Mouse (Mus musculus) hindlimb bud, embryonic 11.5 days (tissue): Measurements from ENCODE around the gene Pllp.

ENCODE experiments used
- DNase-seq: peaks from one replicate; pipeline ENCODE4 v3.0.0-alpha.2; 2012; ENCODE audit warnings: low read depth, low spot score; ENCODE audit errors: extremely low spot score

The Pllp gene

DNA sequence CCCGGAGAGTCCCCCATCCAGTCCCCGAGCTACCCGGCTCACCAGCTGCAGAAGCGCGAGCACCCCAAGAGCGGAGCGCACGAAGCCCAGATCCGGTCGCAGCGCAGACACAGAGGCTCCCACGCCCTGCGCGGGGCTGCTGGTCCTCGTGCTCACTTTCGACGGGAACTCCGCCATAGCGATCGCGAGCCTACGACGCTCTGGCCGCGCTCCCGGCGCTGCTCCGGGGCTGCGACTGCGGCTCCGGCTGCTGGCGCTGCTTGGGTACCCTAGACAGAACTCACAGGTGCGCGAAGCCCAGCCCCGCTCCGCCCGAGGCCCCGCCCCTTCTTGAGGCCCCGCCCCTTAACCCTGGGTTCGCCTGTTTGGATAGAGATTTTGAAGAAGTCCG lies at the start of gene Pllp:
Pllp (minus strand) TSS at position 285 of the 391 bp plus-strand sequence.
- DNase-seq, result no peak

DNA sequence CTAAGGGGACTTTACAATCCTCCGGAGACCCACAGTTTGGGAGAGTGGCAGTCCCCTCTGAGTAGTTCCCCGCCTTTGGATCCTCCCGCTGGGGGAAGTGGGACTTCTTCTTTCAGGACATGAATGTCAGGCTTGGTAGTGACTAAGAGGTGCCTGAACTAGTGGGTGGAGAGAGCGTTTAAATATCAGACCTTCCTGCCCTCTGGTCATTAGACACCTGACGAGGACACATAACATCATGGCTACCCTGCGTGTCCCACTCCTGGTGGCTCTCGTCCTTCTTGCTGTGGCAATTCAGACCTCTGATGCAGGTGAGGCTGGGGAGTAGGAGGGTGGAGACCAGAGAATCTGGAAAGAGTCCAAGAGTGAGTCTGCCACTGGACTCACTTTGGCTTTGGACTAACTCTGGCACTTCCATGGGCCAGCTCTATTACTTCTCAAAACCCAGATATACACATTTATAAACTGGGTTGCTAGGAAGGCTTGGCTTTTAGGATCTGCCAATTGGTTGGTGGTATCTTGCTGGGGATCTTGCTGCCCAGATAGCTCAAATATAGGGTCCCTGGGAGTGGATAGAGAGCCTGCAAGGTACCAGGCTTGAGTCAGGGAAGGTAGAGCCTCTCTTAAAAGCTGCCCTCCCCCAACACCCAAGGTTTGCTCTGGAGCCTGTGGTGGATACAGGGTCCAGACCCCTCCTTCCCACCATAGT lies 49.6 kb upstream of the Pllp start, which contains the start of gene Ccl22:
Ccl22 (plus strand) TSS at position 115 of the 709 bp plus-strand sequence.
- no peak for DNase-seq

DNA sequence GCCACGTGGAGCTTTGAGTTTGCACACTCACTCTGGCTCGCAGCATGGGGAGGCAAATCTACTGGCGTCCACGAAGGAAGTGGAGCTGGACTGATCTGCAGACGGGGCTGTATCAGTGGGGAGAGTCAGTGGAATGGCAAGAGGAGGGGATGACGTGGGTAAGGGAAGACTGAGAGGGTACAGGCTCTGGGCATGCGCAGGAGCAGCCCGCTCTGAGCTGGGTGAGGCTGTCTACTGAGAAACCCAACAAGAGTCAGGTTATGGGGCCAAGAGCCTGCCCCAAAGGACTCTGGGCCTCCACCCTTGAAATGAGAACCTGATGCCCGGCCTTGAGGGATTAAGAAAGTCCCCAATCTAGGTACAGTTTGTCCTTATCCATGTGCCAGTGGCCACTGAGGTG lies 48.9 kb upstream of the Pllp start:
- DNase-seq, result no peak

DNA sequence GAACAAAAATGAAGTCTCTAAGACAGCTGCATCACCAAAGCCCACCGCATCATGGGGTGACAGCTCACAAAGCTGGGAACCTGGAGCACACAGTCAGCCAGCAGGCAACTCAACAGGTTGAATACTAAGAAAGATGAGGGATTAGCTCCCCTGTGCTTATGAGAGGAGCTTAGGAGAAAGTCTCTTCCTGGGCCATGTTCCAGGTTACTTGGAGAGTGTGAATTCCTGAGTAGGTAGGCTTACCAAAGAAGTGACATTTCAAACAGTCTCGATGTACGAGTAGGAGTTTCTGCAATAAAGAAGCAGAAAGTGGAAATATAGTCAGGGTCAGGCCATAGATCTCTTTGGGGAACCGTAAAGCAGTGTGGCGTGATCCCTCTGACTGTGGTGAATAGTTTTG lies 48.4 kb upstream of the Pllp start:
- DNase-seq, result no peak

DNA sequence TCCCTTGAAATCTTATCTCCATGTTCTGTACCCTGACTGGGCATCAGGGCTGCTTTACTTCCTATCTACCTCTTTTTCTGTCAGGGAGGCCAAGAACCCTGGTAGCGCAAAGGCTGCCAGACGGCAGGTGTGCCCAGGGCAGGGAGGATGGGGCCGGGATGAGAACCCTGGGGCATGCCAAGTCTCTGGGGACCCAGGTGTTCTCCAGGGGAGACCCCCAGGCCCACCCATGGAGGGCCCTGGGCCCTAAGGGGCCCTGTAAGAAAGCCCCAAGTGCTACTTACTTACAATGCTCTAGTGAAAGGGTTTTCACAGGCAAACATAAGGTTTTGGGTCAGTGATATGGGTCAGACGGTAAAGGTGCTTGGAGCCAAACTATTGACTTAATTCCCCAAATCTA lies 45.6 kb upstream of the Pllp start:
- DNase-seq, result no peak

DNA sequence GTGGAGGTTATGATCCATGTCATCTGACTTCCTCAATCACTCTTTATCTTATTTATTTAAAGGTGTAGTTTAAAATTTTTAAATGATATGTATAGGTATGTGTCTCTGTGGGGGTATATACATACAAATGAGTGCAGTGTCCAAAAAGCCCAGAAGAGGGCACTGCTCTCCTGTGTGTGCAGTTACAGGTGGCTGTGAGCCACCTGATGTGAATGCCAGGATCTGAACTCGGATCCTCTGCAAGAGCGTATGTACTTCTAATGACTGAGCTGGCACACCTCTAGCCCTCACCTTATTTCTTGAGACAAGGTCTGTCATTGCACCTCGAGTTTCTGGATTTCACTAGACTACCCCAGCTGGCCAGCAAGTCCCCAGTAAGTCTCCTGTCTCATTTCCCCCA lies 44.5 kb upstream of the Pllp start:
- no peak for DNase-seq

DNA sequence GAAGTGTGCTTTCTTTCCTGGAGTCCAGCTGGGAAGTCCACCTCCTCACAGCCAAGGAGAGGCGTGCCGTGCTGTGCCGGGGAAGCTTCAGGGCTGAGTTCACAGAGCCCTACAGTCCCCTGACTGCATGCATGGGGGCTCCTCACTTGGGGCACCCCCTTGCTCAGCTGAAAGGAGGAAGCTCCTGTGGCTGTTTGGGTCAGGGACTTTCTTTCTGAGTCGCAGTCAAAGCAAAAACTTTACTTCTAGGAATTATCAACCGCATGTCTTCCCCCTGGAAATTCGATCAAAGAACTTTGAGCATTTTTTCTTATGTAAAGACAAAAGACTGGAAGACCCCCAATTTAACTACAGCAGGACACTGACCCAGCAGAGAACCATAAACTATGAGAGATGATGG lies 43.8 kb upstream of the Pllp start:
- no peak for DNase-seq

DNA sequence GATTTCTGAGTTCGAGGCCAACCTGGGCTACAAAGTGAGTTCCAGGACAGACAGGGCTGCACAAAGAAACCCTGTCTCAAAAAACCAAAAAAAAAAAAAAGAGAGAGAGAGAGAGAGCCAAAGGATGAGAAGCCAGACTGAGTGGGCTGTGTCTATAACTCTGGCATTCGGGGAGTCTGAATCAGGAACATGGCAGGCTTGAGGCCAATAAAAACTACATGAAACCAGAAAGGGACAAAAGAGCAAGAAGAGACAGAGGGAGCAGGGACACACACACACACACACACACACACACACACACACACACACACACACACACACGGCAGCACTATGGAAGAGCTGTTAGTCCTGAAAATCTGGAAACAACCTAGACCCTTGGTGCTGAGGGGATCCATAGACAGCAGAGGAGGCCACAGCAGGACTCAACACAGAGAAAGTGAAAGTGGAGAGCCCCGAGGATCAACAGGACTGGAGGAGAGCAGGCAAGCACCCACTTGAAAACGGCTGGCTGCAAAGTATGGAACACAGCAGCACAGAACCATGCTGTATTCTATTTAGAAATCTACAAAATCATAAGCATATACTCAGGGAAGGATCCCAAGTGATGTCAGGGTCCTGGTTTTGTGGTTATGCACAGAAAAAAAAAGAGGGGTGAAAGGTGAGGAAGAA lies 39.5 kb upstream of the Pllp start:
- DNase-seq, result no peak

DNA sequence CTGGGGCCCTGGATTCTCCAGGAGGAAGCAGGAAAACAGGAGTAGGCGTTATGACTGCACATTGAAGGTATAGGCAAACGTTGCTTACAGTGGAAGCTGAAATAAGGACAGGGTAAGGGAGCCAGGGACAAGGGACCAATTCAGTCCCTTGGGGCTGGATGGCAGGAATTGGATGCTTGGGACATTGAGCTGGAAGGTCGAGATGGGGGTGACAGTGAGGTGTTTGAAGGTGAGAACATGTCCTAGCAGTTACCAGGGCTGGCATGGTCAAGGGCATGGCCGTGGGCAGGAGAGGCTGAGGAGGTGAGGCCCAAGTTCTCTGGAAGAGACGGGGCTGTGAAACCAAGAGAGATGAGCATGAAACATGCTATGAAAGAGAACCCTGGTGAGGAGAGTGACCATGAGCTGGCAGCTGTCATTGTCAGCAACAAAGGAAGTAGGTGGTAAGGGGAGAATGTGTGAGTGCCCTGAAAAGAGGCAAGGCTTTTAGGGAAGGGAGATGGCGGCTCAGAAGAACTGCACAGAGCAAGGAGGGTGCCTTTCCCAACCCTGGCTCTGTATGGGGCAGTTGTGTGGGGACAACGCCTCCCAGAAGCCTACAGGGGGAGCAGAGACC lies 38.8 kb upstream of the Pllp start:
- DNase-seq, result no peak

DNA sequence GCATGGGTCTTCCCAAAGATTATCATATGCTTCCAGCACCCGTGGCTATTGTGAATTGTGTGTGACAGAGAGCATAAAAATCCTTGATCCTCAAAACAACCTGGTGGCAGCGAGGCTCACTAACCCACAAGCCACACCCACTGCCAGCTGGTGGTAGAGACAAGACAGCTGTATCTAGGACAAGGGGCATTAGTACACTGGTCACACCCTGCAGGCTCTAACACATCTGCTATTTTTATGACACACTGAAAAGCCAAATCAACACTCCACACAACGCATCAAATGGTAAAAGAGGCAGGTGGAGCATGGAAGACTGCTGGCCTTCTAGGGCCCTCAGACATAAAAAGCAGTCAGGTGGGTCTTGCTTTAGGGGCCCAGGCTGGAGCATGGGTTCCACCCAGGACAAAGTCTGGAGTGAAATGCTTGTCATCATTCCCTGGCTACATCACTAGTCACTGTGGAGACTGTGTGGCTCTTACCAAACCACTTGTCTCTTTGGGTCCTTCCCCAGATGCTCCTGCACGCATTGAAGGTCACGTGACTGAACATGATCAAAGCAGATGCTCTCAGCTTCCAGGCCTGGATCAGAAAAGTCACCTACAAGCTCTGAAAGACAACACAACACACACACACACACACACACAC lies 37.9 kb upstream of the Pllp start:
- no peak for DNase-seq

DNA sequence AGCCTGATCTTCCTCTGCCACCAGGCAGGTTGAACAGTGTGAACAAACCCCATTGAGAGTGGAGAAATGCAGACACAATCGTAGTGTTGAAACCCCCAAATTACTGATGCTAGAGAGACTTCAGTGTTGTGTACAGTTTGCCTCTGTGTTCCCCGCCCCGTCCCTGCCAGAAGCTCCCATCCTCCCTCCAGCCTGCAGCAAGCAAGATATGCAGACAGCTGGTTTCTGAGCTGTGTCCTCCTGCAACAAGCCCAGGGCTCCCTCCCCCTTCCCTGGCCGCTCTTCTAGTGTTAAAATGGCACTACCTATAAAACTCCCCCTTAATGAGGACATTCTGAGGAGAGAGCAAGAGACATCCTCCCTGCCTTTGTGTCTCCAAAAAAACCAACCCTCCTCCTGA lies 33.2 kb upstream of the Pllp start:
- no peak for DNase-seq

DNA sequence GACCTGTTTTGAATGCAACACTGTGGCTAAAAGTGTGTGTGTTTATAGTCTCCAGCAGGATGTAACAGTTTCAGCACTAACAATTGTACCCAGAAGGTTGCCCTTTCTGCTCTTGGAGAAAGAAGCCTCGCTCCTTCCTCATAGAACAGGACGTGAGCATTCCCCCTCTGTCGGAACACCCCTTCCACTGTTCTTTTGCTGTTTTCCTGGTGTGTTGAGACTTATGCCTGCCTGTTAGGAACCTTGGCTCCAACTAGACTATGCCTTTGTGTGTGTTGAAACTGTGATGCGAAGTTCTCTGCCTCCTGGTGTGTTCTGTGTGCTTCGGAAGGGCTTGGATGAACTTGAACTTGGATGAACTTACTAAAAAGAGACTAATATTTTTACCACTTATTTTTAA lies 29.9 kb upstream of the Pllp start:
- no peak for DNase-seq

DNA sequence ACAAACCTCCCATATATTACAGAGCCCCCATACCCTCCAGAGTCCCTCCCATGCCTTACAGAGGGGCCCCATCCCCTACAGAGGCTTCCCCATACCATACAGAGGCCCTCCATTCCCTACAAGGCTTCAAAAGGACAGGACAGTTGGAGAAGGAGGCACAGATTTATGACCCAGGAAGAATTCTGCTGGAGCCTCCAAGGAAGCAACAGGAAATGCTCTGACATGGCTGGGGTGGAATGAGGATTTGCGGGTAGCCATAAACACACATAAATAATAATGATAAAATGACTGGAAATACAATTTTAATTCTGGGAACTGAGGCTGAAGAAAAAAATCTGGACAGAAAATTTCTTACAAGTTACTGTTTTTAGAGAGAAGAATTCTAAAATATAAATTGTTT lies 20.8 kb upstream of the Pllp start:
- DNase-seq, result no peak

DNA sequence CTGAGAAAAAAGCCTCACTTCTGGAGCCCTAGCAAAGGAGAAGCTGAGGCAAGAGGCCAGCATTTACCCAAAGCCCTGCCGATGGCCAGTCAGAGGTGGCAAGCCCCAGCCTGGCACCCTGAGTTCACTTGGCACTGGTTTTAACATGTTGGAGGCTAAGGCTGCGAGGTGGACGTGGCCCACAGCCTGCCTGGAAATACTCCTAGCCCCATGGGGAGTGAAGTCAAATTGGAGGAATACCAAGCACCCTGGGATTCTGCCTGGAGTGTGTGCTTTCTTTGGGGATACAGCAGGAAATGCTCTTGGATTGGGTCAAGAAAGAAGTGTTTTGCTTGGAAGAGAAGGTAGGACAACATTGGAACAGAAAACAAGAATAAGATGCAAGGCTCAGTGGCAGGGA lies 19.8 kb upstream of the Pllp start:
- DNase-seq, result no peak

DNA sequence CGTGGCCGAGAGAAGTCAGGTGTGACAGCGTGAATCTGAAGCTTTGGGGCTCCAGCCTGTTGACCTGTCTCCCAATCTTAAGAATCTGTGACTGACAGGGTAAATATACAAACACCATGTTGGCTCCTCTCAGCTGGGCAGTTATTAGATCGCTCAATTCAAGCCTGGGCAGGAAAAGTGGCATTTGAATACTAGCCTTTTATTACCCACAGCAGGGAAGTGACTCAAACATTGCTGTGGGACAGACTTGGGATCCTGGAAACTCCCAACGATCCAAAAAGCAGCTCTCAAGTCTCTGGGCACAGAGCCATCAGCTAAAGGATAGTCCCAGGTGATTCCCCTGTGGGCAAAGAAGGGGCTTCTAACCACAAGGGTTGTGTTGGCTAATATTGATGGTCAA lies 18.5 kb upstream of the Pllp start:
- no peak for DNase-seq

DNA sequence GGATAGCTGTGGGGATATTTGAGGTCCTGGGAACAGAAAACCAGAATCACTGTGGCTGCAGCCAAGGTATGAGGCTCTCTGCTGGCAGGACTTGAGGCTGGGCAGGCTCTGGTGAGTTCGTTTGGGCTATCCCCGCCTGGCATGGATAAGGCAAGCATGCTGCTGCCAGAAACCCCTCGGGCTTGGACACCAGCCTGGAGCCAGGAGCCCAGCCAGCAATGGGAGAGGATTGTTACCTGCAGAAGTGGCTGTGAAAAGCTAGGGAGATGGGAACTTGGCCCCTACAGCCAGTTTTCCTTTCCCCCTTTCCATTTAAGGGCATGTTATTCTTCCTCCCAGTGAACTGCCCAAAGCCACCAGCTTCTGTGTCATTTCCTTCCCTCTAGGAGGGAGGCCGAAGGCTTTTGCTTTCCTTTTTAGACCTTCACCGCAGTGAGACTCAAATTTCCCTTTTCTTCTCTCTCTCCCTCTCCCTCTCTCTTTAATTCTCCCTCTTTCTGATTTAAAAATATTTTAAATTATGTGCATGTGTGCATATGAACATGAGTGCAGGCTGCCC lies 15.2 kb upstream of the Pllp start:
- DNase-seq, result no peak

DNA sequence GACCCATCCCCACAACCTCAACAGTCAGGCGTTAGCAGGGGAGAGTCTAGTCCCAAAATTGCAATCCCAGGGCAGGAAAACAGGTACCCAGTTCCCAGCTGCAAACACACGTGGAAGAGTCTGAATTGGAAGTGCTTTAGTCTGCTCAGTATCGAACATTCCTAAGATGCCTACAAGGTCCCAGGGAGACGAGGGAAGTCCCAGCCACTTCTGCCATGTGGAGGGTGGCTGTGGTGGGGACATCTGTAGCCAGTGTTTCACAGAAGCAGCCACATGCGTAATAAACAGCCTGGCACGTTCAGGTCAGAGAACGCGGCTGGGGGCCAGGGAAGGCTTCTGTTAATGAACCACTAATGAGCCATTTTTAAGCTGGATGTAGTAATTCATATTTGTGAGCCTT lies 14.3 kb upstream of the Pllp start:
- no peak for DNase-seq

DNA sequence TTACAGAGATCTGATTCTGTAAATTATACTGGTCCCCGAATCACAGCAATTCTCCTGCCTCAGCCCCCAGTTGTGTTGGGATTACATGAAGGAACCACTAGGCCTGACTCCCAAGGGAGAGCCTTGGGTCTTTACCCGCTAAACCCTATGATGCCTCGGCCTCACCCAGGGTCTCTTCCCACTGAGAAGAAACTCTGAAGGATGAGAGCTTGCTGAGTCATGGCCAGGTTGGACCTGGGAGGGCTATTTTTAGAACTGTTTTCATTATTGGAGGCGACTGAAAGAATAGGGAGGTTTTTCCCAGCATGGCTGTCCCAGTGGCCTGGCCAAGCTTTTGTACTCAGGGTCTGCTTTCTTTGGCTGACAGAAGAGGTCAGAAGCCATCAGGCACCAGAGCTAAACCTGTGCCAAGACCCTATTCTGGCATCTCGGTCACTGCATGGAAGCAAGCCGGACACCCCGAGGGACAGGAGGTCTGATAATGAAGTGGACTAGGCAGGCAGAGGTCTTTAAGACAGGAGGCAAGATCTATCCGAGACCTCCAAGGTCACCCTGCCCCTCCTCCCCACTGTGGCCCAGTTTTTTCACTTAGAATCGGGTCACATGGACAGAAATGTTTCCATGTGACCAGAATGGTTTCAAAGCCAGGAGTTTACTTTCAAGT lies 10.8 kb upstream of the Pllp start:
- DNase-seq, result no peak

DNA sequence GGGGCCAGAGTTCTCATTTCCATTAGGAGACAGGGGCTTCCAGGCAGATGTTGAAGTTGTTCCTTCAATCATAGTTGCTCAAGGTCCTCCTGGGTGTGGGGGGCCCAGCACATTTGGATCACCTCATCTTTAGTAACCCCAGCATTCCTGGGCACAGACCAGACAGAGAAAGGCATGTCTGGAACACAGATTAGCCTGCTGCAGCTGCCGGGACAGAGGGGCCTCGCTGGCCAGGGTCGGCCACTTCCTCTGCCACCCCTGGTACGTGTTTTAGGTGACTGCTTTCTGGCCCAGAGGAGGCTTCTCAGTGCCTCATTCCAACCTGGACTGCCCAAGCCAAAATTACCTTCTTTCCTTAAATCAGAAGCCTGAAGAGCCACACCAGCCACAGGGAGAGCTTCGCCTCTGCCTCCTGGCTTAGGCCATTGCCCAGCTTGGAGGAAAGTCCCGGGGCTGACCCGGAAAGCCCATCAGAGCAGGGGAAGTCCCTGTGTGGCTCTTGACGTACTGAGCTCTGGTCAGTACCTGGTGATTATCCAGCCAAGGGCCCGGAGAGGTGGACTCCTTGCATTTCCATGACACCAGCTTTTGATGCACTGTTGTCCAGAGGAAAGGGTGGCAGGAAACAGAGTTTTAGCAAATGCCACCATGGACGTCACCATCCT lies 9.6 kb upstream of the Pllp start:
- DNase-seq, result no peak

DNA sequence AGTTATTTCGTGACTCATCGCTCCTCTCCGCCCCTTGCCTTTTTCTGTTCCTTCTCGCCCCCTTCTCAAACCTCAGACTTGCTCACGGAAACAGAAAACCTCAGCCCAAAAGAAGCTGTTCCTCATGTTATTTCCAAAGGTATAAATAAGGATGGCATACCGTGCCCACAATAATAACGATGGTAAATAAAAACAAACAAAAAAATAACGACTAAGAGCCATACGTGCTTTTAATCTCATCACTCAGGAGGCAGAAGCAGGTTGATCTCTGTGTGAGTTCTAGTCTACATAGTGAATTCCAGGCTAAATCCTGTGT lies 8.5 kb upstream of the Pllp start:
- no peak for DNase-seq
